Mouse (Mus musculus): ENCODE measurements around the gene Dap. TPM values are rescaled to one million over a fixed set of nuclear protein-coding genes. Genes with fewer than 3 reads are reported as not detected.

Gene Dap
- polyA plus RNA-seq, 1 experiment from 2014 or later = 91.9 TPM

DNA sequence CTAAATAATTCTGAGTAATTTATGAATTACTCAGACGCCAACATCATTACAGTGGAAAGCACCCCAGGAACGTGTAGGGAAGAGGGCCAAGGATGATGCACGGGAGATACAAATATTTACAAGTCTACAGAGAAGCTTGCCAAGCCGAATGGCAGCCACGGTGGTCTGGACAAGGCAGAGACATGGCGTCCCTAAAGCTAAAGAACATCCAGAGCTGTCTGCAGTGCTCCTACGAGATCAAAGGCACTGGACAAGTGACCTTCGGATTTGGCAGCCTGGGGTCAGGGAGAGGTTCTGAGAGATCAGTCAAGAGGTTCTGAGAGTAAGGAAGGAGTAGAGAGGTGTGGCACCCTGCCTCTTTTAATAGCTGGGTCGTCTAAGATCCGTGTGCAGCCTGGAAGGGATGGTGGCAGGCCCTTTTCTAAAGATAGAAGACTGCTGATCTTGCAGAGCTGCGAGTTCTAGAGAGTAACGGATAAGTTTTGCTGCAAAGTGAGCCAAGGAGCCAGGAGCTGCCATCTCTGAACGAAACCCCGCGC is 449 bp upstream of the Dap start:
- ATAC-seq (ENCODE audit: low FRiP score, low read depth) = peak; percentile 21
- 41% methylated on average over 15 of the region's 15 CpGs for WGBS

DNA sequence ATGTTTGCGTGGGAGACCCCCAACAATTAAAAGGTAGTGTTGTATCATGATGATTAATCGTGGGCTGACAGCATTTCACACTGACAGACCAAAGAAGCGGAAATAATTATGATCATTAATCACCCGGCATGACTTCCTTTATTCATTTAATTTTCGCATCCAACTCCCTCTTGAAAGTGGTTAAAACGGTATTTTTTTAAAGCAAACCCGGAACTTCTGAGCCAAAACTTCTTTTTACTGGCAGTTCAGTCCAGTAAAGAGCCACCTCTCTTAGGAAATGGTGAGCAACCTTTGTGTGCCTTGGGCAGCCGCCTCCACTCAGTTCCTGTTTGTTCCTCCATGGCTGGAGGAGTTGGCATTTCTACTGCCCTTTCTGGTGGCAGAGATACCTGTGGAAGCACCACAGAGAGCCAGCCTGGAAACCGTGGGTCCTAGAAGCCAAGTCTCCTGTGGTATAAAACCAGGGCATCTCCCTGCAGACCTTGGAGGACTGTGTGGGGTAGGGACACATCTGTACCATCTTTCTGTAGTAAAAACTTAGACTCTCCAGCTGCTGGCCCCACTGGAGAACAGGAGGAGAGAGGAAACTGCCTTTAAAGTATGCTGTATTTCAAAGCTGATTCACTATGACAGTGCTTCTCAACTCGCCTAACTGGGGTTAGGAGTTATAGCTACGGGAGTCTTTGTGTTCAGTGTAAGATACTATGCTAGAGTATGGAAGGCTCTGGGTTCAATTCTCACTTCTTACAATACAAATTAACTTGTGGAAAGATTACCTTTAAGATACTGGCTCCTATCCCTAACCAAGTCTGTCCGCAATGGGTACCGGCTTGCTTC is 910 bp downstream of the Dap start:
- Histone ChIP-seq H3K9me3 (no peaks in the 10 kb centered on the region), H3K27ac (peak overlapping the region; percentile 12; the same call in 1 of the 2 replicates), H3K9ac (peak overlapping the region; percentile 88), H3K4me2 (replicated peaks) (peak overlapping the region; percentile 73), H3K4me3 (peak overlapping the region; percentile 83), H3K36me3 (no peaks in the 10 kb centered on the region), H3K4me1 (peaks cover 18% of the 10 kb centered on the region), H3K27me3 (no peaks in the 10 kb centered on the region)
- WGBS = 33% methylated on average over 13 of the region's 13 CpGs
- ATAC-seq (ENCODE audit: low FRiP score, low read depth) = no peak

More for the DNA sequence above, 449 bp upstream of the Dap start:
- peak overlapping the region; percentile 83 for H3K4me3 ChIP-seq
- H3K4me1 ChIP-seq = peaks cover 18% of the 10 kb centered on the region
- 0 out of 2 replicates have a peak overlapping the region, but pooled peaks have one; percentile 44 for H3K27ac ChIP-seq
- H3K4me2 ChIP-seq (replicated peaks) = peak overlapping the region; percentile 73
- no peaks in the 10 kb centered on the region for H3K9me3 ChIP-seq
- no peaks in the 10 kb centered on the region for H3K36me3 ChIP-seq
- H3K9ac ChIP-seq = peak overlapping the region; percentile 58
- no peaks in the 10 kb centered on the region for H3K27me3 ChIP-seq

DNA sequence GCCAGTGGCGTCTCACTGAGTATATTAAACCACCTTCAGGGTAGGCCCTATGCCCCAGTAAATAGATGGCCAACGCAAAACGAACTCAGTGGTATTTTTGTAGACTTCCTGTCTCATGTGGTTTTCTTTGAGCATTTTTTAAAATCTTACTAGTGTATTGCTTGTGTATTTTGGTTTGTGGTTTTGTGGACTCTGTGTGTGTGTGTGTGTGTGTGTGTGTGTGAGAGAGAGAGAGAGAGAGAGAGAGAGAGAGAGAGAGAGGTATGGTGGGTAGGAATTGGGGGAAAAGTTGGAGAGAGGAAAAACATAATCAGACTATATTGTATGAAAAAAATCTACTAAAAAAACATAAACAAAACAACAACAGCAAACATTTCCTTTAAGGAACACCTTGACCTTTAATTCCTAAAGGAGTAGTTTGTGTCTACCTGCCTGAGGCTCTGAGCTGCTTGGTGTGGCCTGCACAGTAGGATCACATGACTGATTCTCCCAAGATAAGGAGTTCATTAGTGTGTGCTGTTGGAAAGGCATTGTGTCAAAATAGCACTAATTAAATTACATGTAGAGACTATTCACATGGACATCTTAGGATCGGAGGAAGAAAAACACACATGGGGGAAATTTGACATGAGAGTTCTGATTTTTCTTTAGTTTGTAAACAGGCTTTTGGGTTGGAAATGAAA is 1.7 kb downstream of the Dap start:
- Histone ChIP-seq H3K27me3 (no peaks in the 10 kb centered on the region), H3K4me2 (replicated peaks) (peak overlapping the region; percentile 73), H3K4me1 (peaks cover 18% of the 10 kb centered on the region), H3K27ac (no peak overlapping the region), H3K9me3 (no peaks in the 10 kb centered on the region), H3K4me3 (peak overlapping the region; percentile 83), H3K36me3 (peaks cover 7% of the 10 kb centered on the region; the same call in 1 of the 2 replicates), H3K9ac (no peak overlapping the region; the same call in 1 of the 2 replicates)
- ATAC-seq (ENCODE audit: low FRiP score, low read depth) = no peak
- 74% methylated on average over 4 of the region's 4 CpGs for WGBS

DNA sequence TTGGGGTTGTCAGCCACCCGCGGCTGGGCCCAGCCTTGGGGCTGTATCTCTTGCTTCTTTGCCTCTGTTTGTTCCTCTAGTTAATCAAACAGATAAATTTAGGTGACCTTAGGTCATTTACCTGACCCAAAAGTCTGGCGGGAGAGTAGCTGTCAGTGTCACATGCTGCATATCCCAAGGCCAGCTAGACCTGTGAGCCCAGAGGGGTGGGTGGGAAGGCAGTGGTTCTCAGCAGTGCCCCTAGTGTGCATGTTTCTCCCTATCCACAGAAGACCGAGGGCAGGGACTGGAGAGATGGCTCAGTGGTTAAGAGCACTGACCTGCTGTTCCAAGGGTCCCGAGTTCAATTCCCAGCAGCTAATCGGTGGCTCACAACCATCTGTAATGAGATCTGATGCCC is 2.4 kb downstream of the Dap start:
- H3K9me3 ChIP-seq = no peaks in the 10 kb centered on the region
- H3K27me3 ChIP-seq = no peaks in the 10 kb centered on the region
- peaks cover 18% of the 10 kb centered on the region for H3K4me1 ChIP-seq
- 0 out of 2 replicates have a peak overlapping the region, but pooled peaks have one; percentile 73 for H3K4me2 ChIP-seq (replicated peaks)
- no peak overlapping the region for H3K9ac ChIP-seq
- H3K36me3 ChIP-seq = peaks cover 13% of the 10 kb centered on the region
- H3K4me3 ChIP-seq = no peak overlapping the region
- H3K27ac ChIP-seq = no peak overlapping the region
- WGBS = 73% methylated on average over 6 of the region's 6 CpGs
- no peak for ATAC-seq (ENCODE audit: low FRiP score, low read depth)

DNA sequence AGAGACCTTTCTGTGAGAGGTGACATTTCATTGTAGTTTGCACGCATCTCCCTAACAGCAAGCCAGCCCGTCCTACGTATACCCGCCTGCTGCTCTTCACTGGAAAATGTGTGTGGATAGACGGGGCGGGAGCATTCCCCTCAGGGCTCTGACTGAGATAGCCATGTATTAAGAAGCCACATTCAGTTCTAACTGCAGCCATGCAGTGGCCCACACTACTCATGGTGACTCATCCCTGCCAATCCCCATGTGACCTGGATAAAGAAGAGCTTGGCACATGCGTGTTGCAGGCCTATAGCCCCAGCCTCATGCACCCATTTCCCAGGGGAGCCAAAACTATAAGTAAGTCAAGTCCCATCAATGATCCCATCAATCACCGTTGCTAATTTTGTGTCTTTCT is 3.7 kb downstream of the Dap start:
- Histone ChIP-seq H3K4me3 (no peak overlapping the region), H3K27me3 (no peaks in the 10 kb centered on the region), H3K9ac (no peak overlapping the region), H3K4me1 (peaks cover 18% of the 10 kb centered on the region), H3K36me3 (peaks cover 13% of the 10 kb centered on the region), H3K27ac (no peak overlapping the region), H3K4me2 (replicated peaks) (no peak overlapping the region), H3K9me3 (no peaks in the 10 kb centered on the region)
- no peak for ATAC-seq (ENCODE audit: low FRiP score, low read depth)
- 91% methylated on average over 8 of the region's 8 CpGs for WGBS

DNA sequence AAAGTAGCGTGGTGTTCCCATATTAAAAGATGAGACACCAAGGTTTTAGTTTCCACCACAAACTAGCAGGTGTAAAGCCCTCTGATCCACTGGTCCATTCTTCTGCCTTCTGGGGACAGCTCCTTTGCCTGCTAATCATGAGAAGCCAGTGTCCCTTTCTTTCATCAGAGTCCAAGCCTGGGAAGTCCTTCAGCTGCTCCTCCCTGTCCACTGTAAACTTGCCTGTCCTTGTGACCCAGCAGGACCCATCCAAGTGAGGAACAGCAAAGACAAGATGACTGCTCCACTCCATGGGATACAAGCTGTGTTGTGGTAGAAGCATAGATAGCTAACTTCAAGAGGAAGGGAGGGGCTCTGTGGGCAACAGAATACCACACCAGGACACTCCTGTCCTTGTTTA is 8.9 kb downstream of the Dap start:
- Histone ChIP-seq H3K36me3 (peaks cover 48% of the 10 kb centered on the region), H3K4me3 (no peak overlapping the region), H3K27me3 (no peaks in the 10 kb centered on the region), H3K9me3 (no peaks in the 10 kb centered on the region), H3K9ac (no peak overlapping the region), H3K4me1 (peaks cover 7% of the 10 kb centered on the region; the same call in 1 of the 2 replicates), H3K27ac (no peak overlapping the region), H3K4me2 (replicated peaks) (no peak overlapping the region)
- ATAC-seq (ENCODE audit: low FRiP score, low read depth) = no peak
- 97% methylated on average over 1 of the region's 1 CpGs for WGBS

DNA sequence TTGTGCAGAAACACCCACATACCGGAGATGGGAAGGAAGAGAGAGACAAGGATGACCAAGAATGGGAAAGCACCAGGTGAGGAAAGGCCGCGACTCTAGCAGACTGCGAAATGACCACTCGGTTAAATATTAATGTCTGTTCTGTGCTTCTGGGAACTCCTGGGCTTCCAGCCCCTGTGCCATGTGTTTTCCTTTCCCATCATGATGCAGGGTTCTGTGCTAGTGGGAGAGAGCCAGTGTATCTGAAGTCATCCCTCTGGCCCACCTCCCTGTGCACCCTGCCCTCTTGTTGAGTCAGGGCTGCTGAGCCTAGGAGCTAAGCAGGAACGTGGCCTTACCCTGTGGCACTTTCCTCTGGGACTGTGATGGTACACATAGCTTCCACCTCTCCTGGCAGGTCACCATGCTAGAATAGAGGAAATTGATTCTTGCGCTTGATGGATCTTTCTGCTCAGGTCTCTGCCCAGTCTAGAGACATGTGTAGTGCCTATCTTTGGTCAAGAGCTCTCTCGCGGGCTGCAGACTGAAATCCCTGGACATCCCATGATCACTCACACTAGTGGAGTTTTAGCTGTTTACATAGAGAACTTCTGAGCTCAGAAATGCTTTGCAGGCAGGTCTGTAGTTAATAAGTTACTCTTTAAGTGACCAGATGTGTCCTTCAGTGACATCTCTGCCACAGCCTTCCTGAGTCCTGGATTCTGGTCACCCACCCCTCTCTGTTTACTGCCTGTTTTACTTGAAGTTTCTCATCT is 11.9 kb downstream of the Dap start:
- ATAC-seq (ENCODE audit: low FRiP score, low read depth) = no peak
- H3K36me3 ChIP-seq = peaks cover 61% of the 10 kb centered on the region
- H3K4me1 ChIP-seq = peaks cover 13% of the 10 kb centered on the region
- H3K9ac ChIP-seq = no peak overlapping the region
- H3K9me3 ChIP-seq = no peaks in the 10 kb centered on the region
- H3K4me2 ChIP-seq (replicated peaks) = no peak overlapping the region
- no peak overlapping the region for H3K27ac ChIP-seq
- no peaks in the 10 kb centered on the region for H3K27me3 ChIP-seq
- WGBS = 93% methylated on average over 9 of the region's 9 CpGs
- H3K4me3 ChIP-seq = no peak overlapping the region

DNA sequence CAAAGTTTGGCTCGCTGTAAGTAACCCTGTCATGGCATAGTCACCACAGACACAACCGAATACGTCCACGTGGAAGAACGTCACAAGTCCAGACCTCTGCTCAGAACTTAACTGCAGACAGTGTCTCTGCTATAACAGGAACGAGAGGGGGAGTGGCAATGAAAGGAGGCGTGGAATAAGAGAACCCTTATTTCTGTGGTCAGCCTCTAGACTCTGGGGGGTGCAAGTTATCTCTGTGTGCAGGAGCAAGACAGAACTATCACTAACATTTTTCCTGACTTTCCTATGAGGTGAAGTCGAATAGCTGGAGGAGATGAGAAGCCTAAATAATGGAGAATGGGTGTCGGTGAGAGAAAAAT is 12.4 kb downstream of the Dap start:
- no peak overlapping the region for H3K4me2 ChIP-seq (replicated peaks)
- no peaks in the 10 kb centered on the region for H3K27me3 ChIP-seq
- peaks cover 62% of the 10 kb centered on the region for H3K36me3 ChIP-seq
- H3K9ac ChIP-seq = no peak overlapping the region
- H3K9me3 ChIP-seq = peaks cover 3% of the 10 kb centered on the region
- H3K4me3 ChIP-seq = no peak overlapping the region
- WGBS = 91% methylated on average over 9 of the region's 9 CpGs
- no peak for ATAC-seq (ENCODE audit: low FRiP score, low read depth)
- H3K4me1 ChIP-seq = peaks cover 13% of the 10 kb centered on the region
- no peak overlapping the region for H3K27ac ChIP-seq

DNA sequence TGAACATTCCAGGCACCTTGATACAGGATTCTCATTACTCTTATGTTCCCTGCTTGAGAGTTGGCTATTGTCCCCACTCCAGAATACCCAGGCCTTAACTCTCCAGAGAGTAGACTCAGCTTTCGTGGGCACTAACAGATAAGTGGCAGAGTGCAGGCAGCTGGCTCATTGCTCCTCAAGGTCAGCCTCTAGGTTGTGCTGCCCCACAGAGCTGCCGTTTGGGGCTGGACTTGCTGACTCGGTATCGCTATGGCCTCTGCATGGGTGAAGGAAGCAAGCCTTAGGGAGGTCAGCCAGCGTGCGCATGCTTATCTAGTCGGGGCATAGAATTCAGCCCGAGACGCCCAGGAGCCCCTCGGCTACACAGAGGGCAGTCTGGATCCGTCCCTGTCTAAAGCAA is 13.3 kb downstream of the Dap start:
- Histone ChIP-seq H3K27me3 (no peaks in the 10 kb centered on the region), H3K4me3 (no peak overlapping the region), H3K4me2 (replicated peaks) (no peak overlapping the region), H3K4me1 (peaks cover 13% of the 10 kb centered on the region), H3K9ac (no peak overlapping the region), H3K9me3 (peaks cover 11% of the 10 kb centered on the region), H3K27ac (no peak overlapping the region), H3K36me3 (peaks cover 70% of the 10 kb centered on the region)
- no peak for ATAC-seq (ENCODE audit: low FRiP score, low read depth)
- WGBS = 88% methylated on average over 11 of the region's 11 CpGs

DNA sequence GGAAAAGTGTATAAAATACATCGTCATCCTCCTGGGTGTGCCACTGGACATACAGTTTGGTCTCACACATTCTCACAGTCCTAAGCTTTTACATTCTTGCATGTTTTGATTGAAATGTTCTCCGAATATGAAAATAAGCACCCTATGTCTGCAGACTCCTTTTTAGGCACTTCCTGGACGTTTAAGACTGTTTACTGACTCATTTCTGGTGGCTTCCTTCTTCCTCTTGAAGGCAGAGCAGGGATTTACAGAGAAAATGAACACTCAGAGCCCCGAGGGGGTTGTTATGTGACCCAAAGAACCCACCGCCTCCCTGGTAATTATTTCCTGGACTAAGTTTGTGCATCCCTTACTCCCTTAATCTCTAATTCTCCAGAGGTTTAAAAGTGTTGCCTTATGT is 13.8 kb downstream of the Dap start:
- no peak for ATAC-seq (ENCODE audit: low FRiP score, low read depth)
- H3K27me3 ChIP-seq = no peaks in the 10 kb centered on the region
- H3K9me3 ChIP-seq = peaks cover 11% of the 10 kb centered on the region
- peaks cover 13% of the 10 kb centered on the region for H3K4me1 ChIP-seq
- H3K27ac ChIP-seq = no peak overlapping the region
- peaks cover 75% of the 10 kb centered on the region for H3K36me3 ChIP-seq
- no peak overlapping the region for H3K4me2 ChIP-seq (replicated peaks)
- no peak overlapping the region for H3K9ac ChIP-seq
- 51% methylated on average over 5 of the region's 5 CpGs for WGBS
- no peak overlapping the region for H3K4me3 ChIP-seq

DNA sequence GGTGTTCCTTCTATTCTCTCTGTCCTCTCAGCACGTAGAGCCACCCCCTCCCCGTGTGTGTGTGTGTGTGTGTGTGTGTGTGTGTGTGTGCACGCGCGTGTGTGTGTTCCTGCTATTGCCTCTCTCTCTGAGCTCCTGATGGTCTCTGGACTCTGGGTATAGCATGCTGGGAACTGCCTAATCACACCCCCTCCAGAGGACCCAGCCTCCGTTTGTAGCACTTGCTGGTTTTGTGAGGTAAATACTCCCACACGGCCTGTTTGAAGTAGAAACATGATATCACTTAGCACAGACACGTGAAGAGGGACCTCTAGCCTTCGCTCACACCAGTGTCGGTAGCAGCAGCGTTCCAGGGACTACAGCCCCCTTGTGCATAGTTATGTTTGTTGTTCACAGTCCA is 14.5 kb downstream of the Dap start:
- Histone ChIP-seq H3K4me3 (no peak overlapping the region), H3K4me1 (peaks cover 13% of the 10 kb centered on the region), H3K27ac (no peak overlapping the region), H3K9me3 (peaks cover 11% of the 10 kb centered on the region), H3K36me3 (peaks cover 75% of the 10 kb centered on the region), H3K9ac (no peak overlapping the region), H3K4me2 (replicated peaks) (no peak overlapping the region), H3K27me3 (no peaks in the 10 kb centered on the region)
- no peak for ATAC-seq (ENCODE audit: low FRiP score, low read depth)
- 49% methylated on average over 11 of the region's 11 CpGs for WGBS

DNA sequence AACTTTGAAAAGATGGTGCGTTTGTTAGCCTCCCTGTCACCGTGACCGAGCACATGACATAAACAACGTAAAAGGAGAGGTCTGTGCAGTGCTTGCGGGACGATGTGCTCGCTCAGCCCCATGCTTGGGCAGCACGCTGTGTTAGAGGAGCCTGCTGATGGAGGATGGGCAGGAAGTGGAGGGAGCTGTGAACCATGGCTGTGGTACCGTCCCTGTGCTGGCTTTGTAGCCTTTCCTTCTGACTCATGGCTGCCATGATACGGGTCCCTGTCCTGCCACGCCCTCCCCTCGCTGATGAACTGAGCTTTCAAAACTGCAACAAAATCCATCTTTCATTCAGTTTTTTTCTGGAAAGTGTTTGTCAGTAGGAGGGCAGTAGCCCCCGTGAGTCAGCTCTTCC is 15.6 kb downstream of the Dap start:
- ATAC-seq (ENCODE audit: low FRiP score, low read depth) = no peak
- peaks cover 11% of the 10 kb centered on the region for H3K9me3 ChIP-seq
- no peak overlapping the region for H3K27ac ChIP-seq
- no peak overlapping the region for H3K4me3 ChIP-seq
- peaks cover 72% of the 10 kb centered on the region for H3K36me3 ChIP-seq
- no peak overlapping the region for H3K4me2 ChIP-seq (replicated peaks)
- H3K9ac ChIP-seq = no peak overlapping the region
- H3K4me1 ChIP-seq = peaks cover 13% of the 10 kb centered on the region
- no peaks in the 10 kb centered on the region for H3K27me3 ChIP-seq
- 85% methylated on average over 13 of the region's 13 CpGs for WGBS

Measured in limb, embryonic 13.5 days (tissue).